Mouse (Mus musculus) liver, postnatal 0 days (tissue): ENCODE data around the gene Antxrl.

ENCODE experiments used
- CTCF ChIP-seq: sonication (generic); IDR thresholded peaks from 2 replicates; pipeline ENCODE4 v1.5.1; 2016; ENCODE audit warnings: antibody characterized with exemption, low read depth
- EP300 ChIP-seq: IDR thresholded peaks from 2 replicates; pipeline ENCODE4 v1.6.1; 2016; ENCODE audit warnings: antibody characterized with exemption, low read depth, mild to moderate bottlenecking

GRCm38 (mm10) chr14:34104892-34105291 is 52.4 kb downstream of the Antxrl start:
- no peak for TF ChIP-seq EP300
- TF ChIP-seq CTCF = peak; percentile 71
